Mouse (Mus musculus): ENCODE measurements at regions not wholly inside any gene's neighbourhood (a gene's known extent, or its start where the extent isn't known, plus 50 kb on each side); places are given as distances from the start of the nearest gene placed in this dataset.
A peak's percentile ranks its signal among the peaks of the same experiment; 100 is the strongest.
"Not testable (repeated sequence)": the region's sequence is repeated elsewhere in the genome, so short reads cannot be mapped to it uniquely, and the experiment has no call there.

DNA sequence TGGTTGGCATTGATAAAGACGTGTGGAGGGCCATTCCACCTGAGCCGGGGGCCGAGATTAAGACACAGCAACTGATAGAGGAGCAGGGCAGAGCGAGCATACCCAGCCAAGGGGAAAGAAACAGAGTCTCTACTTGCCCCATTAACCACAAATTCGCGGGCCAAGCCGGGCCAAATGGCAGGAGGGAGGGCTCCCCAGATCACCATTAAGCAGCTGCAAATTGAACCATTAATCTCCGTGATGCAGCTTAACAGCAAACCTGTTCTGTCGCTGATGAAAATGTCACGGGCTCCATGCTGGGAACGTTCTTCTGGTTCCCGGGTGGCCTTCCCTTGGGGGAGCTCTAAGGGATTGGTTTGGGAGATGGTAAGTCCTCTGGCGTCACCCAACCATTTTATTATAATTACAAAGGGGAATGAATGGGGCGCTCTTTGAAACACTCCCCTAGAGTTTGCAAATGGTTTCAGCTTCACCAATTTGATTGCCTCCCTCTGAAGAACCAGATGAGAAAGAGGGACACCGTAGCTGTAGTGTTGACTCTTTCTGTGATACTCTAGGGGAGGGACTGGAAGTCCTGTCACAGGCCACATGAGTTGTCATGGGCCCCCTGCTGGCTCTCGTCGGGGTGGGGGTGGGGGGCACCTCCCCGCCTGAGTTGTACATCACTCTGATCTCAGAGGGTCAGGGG lies 124.8 kb downstream of the Enc1 start:
- Histone ChIP-seq H3K9ac (ENCODE audit: low read depth, low read length) (no peak overlapping the region), H3K4me1 (ENCODE audit: control insufficient read depth, insufficient read depth, low read length) (no peaks in the 10 kb centered on the region), H3K36me3 (ENCODE audit: control insufficient read depth, insufficient read depth, low read length) (no peaks in the 10 kb centered on the region), H3K27ac (ENCODE audit: low read length) (no peak overlapping the region), H3K4me2 (ENCODE audit: low read length) (no peak overlapping the region), H3K27me3 (ENCODE audit: control insufficient read depth, insufficient read depth, low read depth, low read length) (no peaks in the 10 kb centered on the region), H3K4me3 (ENCODE audit: low read depth, low read length) (no peak overlapping the region), H3K9me3 (replicated peaks; ENCODE audit: control insufficient read depth, low read length, poor library complexity, severe bottlenecking) (no peaks in the 10 kb centered on the region)
- 29% methylated on average over 18 of the region's 18 CpGs for WGBS
- ATAC-seq = no peak

GRCm38 (mm10) chr13:97365004-97365403 lies 124.1 kb downstream of the Enc1 start:
- WGBS = 76% methylated on average over 9 of the region's 9 CpGs
- no peak for ATAC-seq
- Histone ChIP-seq H3K9ac (ENCODE audit: low read depth, low read length) (no peak overlapping the region), H3K27ac (ENCODE audit: low read length) (no peak overlapping the region), H3K4me2 (ENCODE audit: low read length) (no peak overlapping the region), H3K36me3 (ENCODE audit: control insufficient read depth, insufficient read depth, low read length) (no peaks in the 10 kb centered on the region), H3K27me3 (ENCODE audit: control insufficient read depth, insufficient read depth, low read depth, low read length) (no peaks in the 10 kb centered on the region), H3K4me3 (ENCODE audit: low read depth, low read length) (no peak overlapping the region), H3K4me1 (ENCODE audit: control insufficient read depth, insufficient read depth, low read length) (no peaks in the 10 kb centered on the region), H3K9me3 (replicated peaks; ENCODE audit: control insufficient read depth, low read length, poor library complexity, severe bottlenecking) (no peaks in the 10 kb centered on the region)

- H3K4me3 ChIP-seq (ENCODE audit: low read depth, low read length) = no peak overlapping the region
Measured at GRCm38 (mm10) chr13:97363765-97364164, 122.9 kb downstream of the Enc1 start.

GRCm38 (mm10) chr13:97363214-97363613 lies 122.3 kb downstream of the Enc1 start:
- WGBS = 95% methylated on average over 4 of the region's 4 CpGs

More at GRCm38 (mm10) chr13:97363765-97364164, 122.9 kb downstream of the Enc1 start:
- Histone ChIP-seq H3K4me1 (ENCODE audit: control insufficient read depth, insufficient read depth, low read length) (no peaks in the 10 kb centered on the region), H3K9me3 (replicated peaks; ENCODE audit: control insufficient read depth, low read length, poor library complexity, severe bottlenecking) (no peaks in the 10 kb centered on the region), H3K4me2 (ENCODE audit: low read length) (no peak overlapping the region), H3K27me3 (ENCODE audit: control insufficient read depth, insufficient read depth, low read depth, low read length) (no peaks in the 10 kb centered on the region), H3K27ac (ENCODE audit: low read length) (no peak overlapping the region), H3K9ac (ENCODE audit: low read depth, low read length) (no peak overlapping the region), H3K36me3 (ENCODE audit: control insufficient read depth, insufficient read depth, low read length) (no peaks in the 10 kb centered on the region)
- ATAC-seq = no peak
- 89% methylated on average over 5 of the region's 5 CpGs for WGBS

GRCm38 (mm10) chr13:97360551-97360950 lies 119.6 kb downstream of the Enc1 start:
- Histone ChIP-seq H3K9ac (ENCODE audit: low read depth, low read length) (no peak overlapping the region), H3K4me3 (ENCODE audit: low read depth, low read length) (no peak overlapping the region), H3K4me1 (ENCODE audit: control insufficient read depth, insufficient read depth, low read length) (no peaks in the 10 kb centered on the region), H3K9me3 (replicated peaks; ENCODE audit: control insufficient read depth, low read length, poor library complexity, severe bottlenecking) (no peaks in the 10 kb centered on the region), H3K27ac (ENCODE audit: low read length) (no peak overlapping the region), H3K36me3 (ENCODE audit: control insufficient read depth, insufficient read depth, low read length) (no peaks in the 10 kb centered on the region), H3K27me3 (ENCODE audit: control insufficient read depth, insufficient read depth, low read depth, low read length) (no peaks in the 10 kb centered on the region), H3K4me2 (ENCODE audit: low read length) (no peak overlapping the region)
- no peak for ATAC-seq
- 77% methylated on average over 9 of the region's 9 CpGs for WGBS

More at GRCm38 (mm10) chr13:97363214-97363613, 122.3 kb downstream of the Enc1 start:
- no peak overlapping the region for H3K4me2 ChIP-seq (ENCODE audit: low read length)
- H3K4me3 ChIP-seq (ENCODE audit: low read depth, low read length) = no peak overlapping the region
- no peak overlapping the region for H3K9ac ChIP-seq (ENCODE audit: low read depth, low read length)
- no peak for ATAC-seq
- H3K36me3 ChIP-seq (ENCODE audit: control insufficient read depth, insufficient read depth, low read length) = no peaks in the 10 kb centered on the region
- H3K27me3 ChIP-seq (ENCODE audit: control insufficient read depth, insufficient read depth, low read depth, low read length) = no peaks in the 10 kb centered on the region
- no peak overlapping the region for H3K27ac ChIP-seq (ENCODE audit: low read length)
- no peaks in the 10 kb centered on the region for H3K4me1 ChIP-seq (ENCODE audit: control insufficient read depth, insufficient read depth, low read length)
- H3K9me3 ChIP-seq (replicated peaks; ENCODE audit: control insufficient read depth, low read length, poor library complexity, severe bottlenecking) = no peaks in the 10 kb centered on the region

DNA sequence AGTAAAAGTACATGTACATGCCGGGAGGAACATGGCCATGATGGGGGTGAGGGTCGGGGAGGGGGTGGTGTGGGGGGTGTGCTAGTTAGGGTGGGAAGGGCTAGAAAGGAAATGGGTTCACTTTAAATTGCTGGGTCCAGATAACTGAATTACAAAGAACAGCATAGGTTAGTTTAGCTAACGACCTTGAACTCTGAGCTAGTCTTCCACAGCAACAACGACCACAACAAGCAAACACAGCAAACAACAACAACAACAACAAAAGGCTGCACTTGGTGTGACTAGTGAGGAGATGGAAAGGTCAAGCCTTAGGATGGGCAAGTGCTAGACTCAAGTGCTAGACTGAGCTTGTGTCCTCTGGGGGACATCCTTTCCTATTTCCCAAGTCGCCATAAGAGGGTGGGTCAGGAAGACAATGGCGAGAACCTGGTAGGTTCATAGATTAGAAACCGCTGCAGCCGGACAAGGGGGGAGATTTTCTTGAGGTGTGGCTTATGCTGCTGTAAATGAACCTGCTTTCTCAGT lies 117.9 kb downstream of the Enc1 start:
- Histone ChIP-seq H3K4me2 (ENCODE audit: low read length) (no peak overlapping the region), H3K27me3 (ENCODE audit: control insufficient read depth, insufficient read depth, low read depth, low read length) (no peaks in the 10 kb centered on the region), H3K27ac (ENCODE audit: low read length) (no peak overlapping the region), H3K4me3 (ENCODE audit: low read depth, low read length) (no peak overlapping the region), H3K9me3 (replicated peaks; ENCODE audit: control insufficient read depth, low read length, poor library complexity, severe bottlenecking) (no peaks in the 10 kb centered on the region), H3K9ac (ENCODE audit: low read depth, low read length) (no peak overlapping the region), H3K36me3 (ENCODE audit: control insufficient read depth, insufficient read depth, low read length) (no peaks in the 10 kb centered on the region), H3K4me1 (ENCODE audit: control insufficient read depth, insufficient read depth, low read length) (no peaks in the 10 kb centered on the region)
- no peak for ATAC-seq
- WGBS = 83% methylated on average over 8 of the region's 8 CpGs

DNA sequence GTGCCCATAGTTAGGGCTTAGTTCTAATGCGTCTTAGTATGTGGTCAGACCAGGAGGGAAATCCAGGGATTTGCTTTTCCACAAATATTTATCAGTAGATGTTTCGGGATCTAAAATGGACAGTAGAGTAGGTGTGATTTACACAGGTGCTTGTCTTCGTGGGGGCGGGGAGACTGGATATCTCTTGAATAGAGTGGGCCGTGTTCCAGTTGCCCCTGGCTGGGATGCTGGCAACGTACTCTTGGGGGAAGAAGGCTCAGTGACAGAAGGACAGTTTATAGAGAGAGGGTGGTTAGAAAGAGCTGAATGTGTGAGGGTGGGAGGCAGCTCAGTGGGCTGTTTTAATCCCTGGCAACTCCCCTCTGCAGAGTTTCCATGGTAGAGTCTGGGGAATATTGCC lies 117.4 kb downstream of the Enc1 start:
- Histone ChIP-seq H3K4me2 (ENCODE audit: low read length) (no peak overlapping the region), H3K27ac (ENCODE audit: low read length) (no peak overlapping the region), H3K36me3 (ENCODE audit: control insufficient read depth, insufficient read depth, low read length) (no peaks in the 10 kb centered on the region), H3K27me3 (ENCODE audit: control insufficient read depth, insufficient read depth, low read depth, low read length) (no peaks in the 10 kb centered on the region), H3K9ac (ENCODE audit: low read depth, low read length) (no peak overlapping the region), H3K9me3 (replicated peaks; ENCODE audit: control insufficient read depth, low read length, poor library complexity, severe bottlenecking) (no peaks in the 10 kb centered on the region), H3K4me3 (ENCODE audit: low read depth, low read length) (no peak overlapping the region), H3K4me1 (ENCODE audit: control insufficient read depth, insufficient read depth, low read length) (no peaks in the 10 kb centered on the region)
- no peak for ATAC-seq
- WGBS = 68% methylated on average over 6 of the region's 6 CpGs

DNA sequence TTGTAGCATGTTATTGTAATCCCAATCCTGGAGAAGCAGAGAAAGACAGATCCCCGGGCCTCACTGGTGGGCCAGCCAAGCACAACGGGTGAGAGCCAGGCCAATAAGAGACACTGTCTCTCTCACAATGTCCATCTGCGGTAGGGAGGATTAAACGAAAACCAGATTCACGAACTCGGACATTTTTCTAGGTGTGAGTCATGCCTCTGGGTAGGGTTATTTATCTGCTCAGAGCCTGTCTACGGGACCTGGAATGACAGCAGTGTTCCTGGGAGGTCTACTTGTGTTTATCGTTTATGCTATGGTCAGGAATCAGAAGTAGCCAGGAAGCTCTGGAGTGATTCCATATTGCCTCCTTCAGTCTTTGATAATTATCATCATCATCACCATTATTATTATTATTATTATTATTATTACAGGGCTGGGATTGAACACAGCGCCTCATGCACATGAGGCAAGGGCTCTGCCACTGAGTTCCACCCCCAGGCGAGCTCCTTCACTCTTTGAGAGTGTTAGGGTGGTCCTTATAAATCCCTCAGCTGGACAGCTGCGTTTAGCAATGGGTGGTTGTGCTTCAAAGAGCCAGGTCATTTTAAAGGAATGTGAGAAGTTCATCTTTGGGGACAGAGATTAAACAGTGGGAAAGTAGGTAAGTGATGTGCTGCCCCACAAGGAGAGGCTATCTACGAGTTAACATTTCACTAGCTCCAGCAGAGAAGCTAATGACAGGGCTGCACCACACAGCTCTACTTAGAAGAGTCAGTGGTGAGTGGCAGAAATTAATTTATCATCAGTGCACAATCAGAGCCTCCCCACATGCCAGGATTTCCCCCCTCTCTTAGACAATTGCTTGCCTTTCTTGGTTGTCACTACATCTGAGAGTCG lies 116.3 kb downstream of the Enc1 start:
- Histone ChIP-seq H3K4me1 (ENCODE audit: control insufficient read depth, insufficient read depth, low read length) (no peaks in the 10 kb centered on the region), H3K27ac (ENCODE audit: low read length) (no peak overlapping the region), H3K4me3 (ENCODE audit: low read depth, low read length) (no peak overlapping the region), H3K9me3 (replicated peaks; ENCODE audit: control insufficient read depth, low read length, poor library complexity, severe bottlenecking) (no peaks in the 10 kb centered on the region), H3K36me3 (ENCODE audit: control insufficient read depth, insufficient read depth, low read length) (no peaks in the 10 kb centered on the region), H3K27me3 (ENCODE audit: control insufficient read depth, insufficient read depth, low read depth, low read length) (no peaks in the 10 kb centered on the region), H3K4me2 (ENCODE audit: low read length) (no peak overlapping the region), H3K9ac (ENCODE audit: low read depth, low read length) (no peak overlapping the region)
- ATAC-seq = peak; percentile 36; the same call in 1 of the 2 replicates
- 61% methylated on average over 13 of the region's 13 CpGs for WGBS

DNA sequence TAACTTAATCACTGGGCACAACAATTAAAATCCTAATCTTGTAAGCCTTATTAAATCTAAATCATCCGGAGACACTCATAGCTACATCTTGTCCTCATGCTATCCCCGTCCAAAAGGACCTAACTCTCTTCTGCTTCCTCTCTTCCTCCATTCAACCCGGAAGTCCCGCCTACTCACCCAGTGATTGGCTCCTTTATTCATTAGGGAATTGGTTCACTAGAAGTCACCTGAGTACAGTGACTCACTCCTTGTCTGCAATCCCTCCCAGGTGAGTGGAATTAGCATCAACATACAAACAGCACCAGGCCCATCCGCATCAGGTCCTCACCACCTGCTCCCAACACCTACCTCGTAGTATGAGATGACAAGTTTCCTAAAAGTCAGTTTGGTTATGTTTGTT lies 114.5 kb downstream of the Enc1 start:
- H3K4me2 ChIP-seq (ENCODE audit: low read length); H3K9ac ChIP-seq (ENCODE audit: low read depth, low read length); H3K27ac ChIP-seq (ENCODE audit: low read length); ATAC-seq; H3K27me3 ChIP-seq (ENCODE audit: control insufficient read depth, insufficient read depth, low read depth, low read length); H3K9me3 ChIP-seq (replicated peaks; ENCODE audit: control insufficient read depth, low read length, poor library complexity, severe bottlenecking); H3K4me3 ChIP-seq (ENCODE audit: low read depth, low read length); H3K36me3 ChIP-seq (ENCODE audit: control insufficient read depth, insufficient read depth, low read length); H3K4me1 ChIP-seq (ENCODE audit: control insufficient read depth, insufficient read depth, low read length): not testable (repeated sequence)
- WGBS = 96% methylated on average over 6 of the region's 6 CpGs

All from midbrain, embryonic 16.5 days (tissue).